In the genomic region with DNA sequence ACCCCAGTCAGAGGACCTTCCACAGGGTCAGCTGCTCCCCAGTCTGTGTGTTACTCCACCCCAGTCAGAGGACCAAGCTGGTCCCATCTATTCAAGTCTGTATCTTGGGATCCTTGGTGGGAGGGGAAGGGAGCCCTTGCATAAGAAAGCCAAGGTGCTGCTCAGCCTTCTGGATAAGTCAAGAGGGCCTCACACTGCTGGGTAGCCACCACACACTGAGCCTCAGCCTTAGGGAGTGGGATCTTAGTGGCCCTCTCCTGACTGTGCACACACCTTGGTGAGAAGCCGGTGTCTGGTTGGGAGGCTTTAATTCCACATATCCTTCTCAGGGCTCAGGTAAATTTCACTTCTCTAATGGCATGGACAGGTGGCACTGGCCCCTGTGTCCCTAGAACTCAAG, we compare ENCODE assay signal across 19 mouse cellular contexts. TPM values are rescaled to one million over a fixed set of nuclear protein-coding genes. Genes with fewer than 3 reads are reported as not detected.
DNase-seq lines count a peak whose midpoint lies in the region; ATAC-seq and TF ChIP-seq lines count a peak whose summit lies in the region.
"Had no signal": no experiment of that assay in that cellular context is flagged by ENCODE, and none has a peak within 500 bp of the region (broad histone marks: within the 10 kb centered on the region; RNA-seq: fewer than 3 reads in every experiment).

No protein-coding gene starts in this region.

- no peak overlapping the region for H3K4me2 ChIP-seq in limb, embryonic 11.5 days (ENCODE audit: low read depth, severe bottlenecking)
- no peak overlapping the region for H3K4me2 ChIP-seq in stomach, embryonic 15.5 days
- H3K4me2 ChIP-seq in stomach, postnatal 0 days (replicated peaks; ENCODE audit: low read depth): no peak overlapping the region
- H3K4me2 ChIP-seq: embryonic facial prominence, embryonic 13.5 days; kidney, embryonic 15.5 days; lung, embryonic 14.5 days; midbrain, embryonic 15.5 days had no signal

- TF ChIP-seq EP300 in stomach, postnatal 0 days (optimal IDR thresholded peaks at IDR 0.05): no peak

- DNase-seq in heart, embryonic 10.5 days (ENCODE audit: low spot score): no peak
- DNase-seq in heart, postnatal 14 days: no peak
- no peak for DNase-seq in limb, embryonic 11.5 days (ENCODE audit: low spot score)
- no peak for DNase-seq in limb, embryonic 10.5 days (ENCODE audit: low spot score)
- no peak for DNase-seq in stomach, postnatal 0 days (ENCODE audit: low spot score)
- no peak for DNase-seq in retina, embryonic 14.5 days (ENCODE audit: low spot score)
- DNase-seq in layer of hippocampus, adult 18-20 months (ENCODE audit: low spot score in 2 of 2): no peak
- DNase-seq: adrenal gland, postnatal 25 days; cerebellum, adult 9-10 months; forebrain, postnatal 0 days; lung, embryonic 14.5 days; right cerebral cortex, postnatal 14 days; thymus, postnatal 25 days had no signal

- no peaks in the 10 kb centered on the region for H3K27me3 ChIP-seq in heart, embryonic 10.5 days (ENCODE audit: insufficient read depth, poor library complexity, severe bottlenecking)
- H3K27me3 ChIP-seq in limb, embryonic 11.5 days (ENCODE audit: control insufficient read depth, insufficient read depth, low read length): no peaks in the 10 kb centered on the region
- no peaks in the 10 kb centered on the region for H3K27me3 ChIP-seq in limb, embryonic 10.5 days (ENCODE audit: low read depth, poor library complexity, severe bottlenecking)
- no peaks in the 10 kb centered on the region for H3K27me3 ChIP-seq in stomach, embryonic 15.5 days (replicated peaks)
- no peaks in the 10 kb centered on the region for H3K27me3 ChIP-seq in stomach, postnatal 0 days (ENCODE audit: control insufficient read depth, insufficient read depth, low read length)
- H3K27me3 ChIP-seq: embryonic facial prominence, embryonic 13.5 days; kidney, embryonic 15.5 days; midbrain, embryonic 15.5 days; Patski had no signal

- H3K9ac ChIP-seq in limb, embryonic 11.5 days (ENCODE audit: low read length): no peak overlapping the region
- H3K9ac ChIP-seq in stomach, embryonic 15.5 days: no peak overlapping the region
- no peak overlapping the region for H3K9ac ChIP-seq in stomach, postnatal 0 days (ENCODE audit: low read length)
- H3K9ac ChIP-seq: embryonic facial prominence, embryonic 13.5 days; forebrain, postnatal 0 days; kidney, embryonic 15.5 days; lung, embryonic 14.5 days; midbrain, embryonic 15.5 days had no signal

- H3K9me3 ChIP-seq in heart, embryonic 10.5 days: no peaks in the 10 kb centered on the region
- no peaks in the 10 kb centered on the region for H3K9me3 ChIP-seq in limb, embryonic 11.5 days (ENCODE audit: control insufficient read depth, low read length)
- no peaks in the 10 kb centered on the region for H3K9me3 ChIP-seq in limb, embryonic 10.5 days (replicated peaks)
- no peaks in the 10 kb centered on the region for H3K9me3 ChIP-seq in stomach, embryonic 15.5 days
- H3K9me3 ChIP-seq in stomach, postnatal 0 days (ENCODE audit: control insufficient read depth, low read length): no peaks in the 10 kb centered on the region
- H3K9me3 ChIP-seq: embryonic facial prominence, embryonic 13.5 days; hindbrain, embryonic 10.5 days; kidney, embryonic 15.5 days; midbrain, embryonic 15.5 days had no signal

- H3K4me1 ChIP-seq in heart, embryonic 10.5 days: peaks cover 79% of the 10 kb centered on the region
- peaks cover 23% of the 10 kb centered on the region for H3K4me1 ChIP-seq in limb, embryonic 11.5 days (ENCODE audit: control insufficient read depth, insufficient read depth, low read length)
- peaks cover 52% of the 10 kb centered on the region for H3K4me1 ChIP-seq in limb, embryonic 10.5 days
- H3K4me1 ChIP-seq in stomach, embryonic 15.5 days: peaks cover 30% of the 10 kb centered on the region
- H3K4me1 ChIP-seq in stomach, postnatal 0 days (replicated peaks; ENCODE audit: control insufficient read depth, insufficient read depth): peaks cover 9% of the 10 kb centered on the region; the same call in 1 of the 2 replicates

- no peak for TF ChIP-seq CTCF in stomach, postnatal 0 days (IDR thresholded peaks at IDR 0.05; ENCODE audit: low read depth)

- peak overlapping the region; percentile 13; the same call in 1 of the 2 replicates for H3K27ac ChIP-seq in heart, embryonic 10.5 days
- 0 out of 2 replicates have a peak overlapping the region, but pooled peaks have one; percentile 33 for H3K27ac ChIP-seq in limb, embryonic 11.5 days (replicated peaks; ENCODE audit: low read depth, low read length)
- H3K27ac ChIP-seq in limb, embryonic 10.5 days: no peak overlapping the region
- H3K27ac ChIP-seq in stomach, embryonic 15.5 days: peak overlapping the region; percentile 11; the same call in 1 of the 2 replicates
- no peak overlapping the region for H3K27ac ChIP-seq in stomach, postnatal 0 days (replicated peaks)
- H3K27ac ChIP-seq: midbrain, embryonic 15.5 days had no signal

- intact Hi-C loops in heart, postnatal 14 days (cut with DNase I): no loop called here

- no peak overlapping the region for H3K4me3 ChIP-seq in heart, embryonic 10.5 days
- H3K4me3 ChIP-seq in limb, embryonic 11.5 days (ENCODE audit: low read depth, low read length): no peak overlapping the region
- no peak overlapping the region for H3K4me3 ChIP-seq in limb, embryonic 10.5 days
- no peak overlapping the region for H3K4me3 ChIP-seq in stomach, embryonic 15.5 days (replicated peaks)
- no peak overlapping the region for H3K4me3 ChIP-seq in stomach, postnatal 0 days (ENCODE audit: low read depth, low read length)
- H3K4me3 ChIP-seq: embryonic facial prominence, embryonic 13.5 days; hindbrain, embryonic 10.5 days; kidney, embryonic 15.5 days; midbrain, embryonic 15.5 days had no signal

- WGBS in heart, embryonic 10.5 days: 83% methylated on average over 1 of the region's 1 CpGs
- WGBS in limb, embryonic 11.5 days: 100% methylated on average over 1 of the region's 1 CpGs
- WGBS in limb, embryonic 10.5 days: 96% methylated on average over 1 of the region's 1 CpGs
- 81% methylated on average over 1 of the region's 1 CpGs for WGBS in stomach, embryonic 15.5 days
- WGBS in stomach, postnatal 0 days: 100% methylated on average over 1 of the region's 1 CpGs

- ATAC-seq in limb, embryonic 11.5 days (ENCODE audit: insufficient number of reproducible peaks, low FRiP score, low TSS enrichment, low read depth): no peak
- ATAC-seq in stomach, embryonic 15.5 days (ENCODE audit: insufficient read depth, low FRiP score, low read depth): no peak
- no peak for ATAC-seq in stomach, postnatal 0 days (ENCODE audit: low FRiP score, low TSS enrichment)
- ATAC-seq: forebrain, postnatal 0 days; midbrain, embryonic 15.5 days; Patski had no signal

- peaks cover 60% of the 10 kb centered on the region for H3K36me3 ChIP-seq in heart, embryonic 10.5 days
- H3K36me3 ChIP-seq in limb, embryonic 11.5 days (ENCODE audit: control insufficient read depth, insufficient read depth, low read length): peaks cover 24% of the 10 kb centered on the region
- peaks cover 63% of the 10 kb centered on the region for H3K36me3 ChIP-seq in limb, embryonic 10.5 days
- H3K36me3 ChIP-seq in stomach, embryonic 15.5 days: peaks cover 20% of the 10 kb centered on the region; the same call in 1 of the 2 replicates
- H3K36me3 ChIP-seq in stomach, postnatal 0 days (ENCODE audit: control insufficient read depth, insufficient read depth, low read length): peaks cover 17% of the 10 kb centered on the region

RNA-seq across cellular contexts. Expression of a gene that starts 7.7 kb away (rescaled TPM):
- polyA plus RNA-seq in heart, embryonic 10.5 days (2016; fragmentation: Nextera tagmentation; extraction: Ambion mirVana): 75.1 and 88.2 TPM in 2 replicates
- total RNA-seq in heart, postnatal 14 days (2021): 10 to 100 TPM; 92.3 to 93.0 TPM
- polyA plus RNA-seq in limb, embryonic 11.5 days (2014; fragmentation: Nextera tagmentation; extraction: Ambion mirVana): 78.3 and 82.7 TPM in 2 replicates
- polyA plus RNA-seq in limb, embryonic 10.5 days (2016; fragmentation: Nextera tagmentation; extraction: Ambion mirVana): 77.7 and 81.9 TPM in 2 replicates
- 30.9 and 33.2 TPM in 2 replicates for polyA plus RNA-seq in stomach, embryonic 15.5 days (2015; fragmentation: Nextera tagmentation; extraction: Ambion mirVana)
- polyA plus RNA-seq in stomach, postnatal 0 days (2015; fragmentation: Nextera tagmentation; extraction: Ambion mirVana): 26.1 and 30.6 TPM in 2 replicates
- total RNA-seq in layer of hippocampus, adult 18-20 months (2021): 10 to 100 TPM; 40.5 to 42.5 TPM

RNA-seq across cellular contexts. Expression of a gene that starts 59.1 kb away (rescaled TPM):
- polyA plus RNA-seq in heart, embryonic 10.5 days (2016; fragmentation: Nextera tagmentation; extraction: Ambion mirVana): 209 and 212 TPM in 2 replicates
- total RNA-seq in heart, postnatal 14 days (2021): 10 to 100 TPM; 72.7 to 86.1 TPM
- 125 and 151 TPM in 2 replicates for polyA plus RNA-seq in limb, embryonic 11.5 days (2014; fragmentation: Nextera tagmentation; extraction: Ambion mirVana)
- polyA plus RNA-seq in limb, embryonic 10.5 days (2016; fragmentation: Nextera tagmentation; extraction: Ambion mirVana): 344 and 367 TPM in 2 replicates
- polyA plus RNA-seq in stomach, embryonic 15.5 days (2015; fragmentation: Nextera tagmentation; extraction: Ambion mirVana): 159 and 180 TPM in 2 replicates
- 60.4 and 67.2 TPM in 2 replicates for polyA plus RNA-seq in stomach, postnatal 0 days (2015; fragmentation: Nextera tagmentation; extraction: Ambion mirVana)
- 10 to 100 TPM; 88.3 to 89.6 TPM for total RNA-seq in layer of hippocampus, adult 18-20 months (2021)

Comparison
In these comparisons a context has a peak if more than half of its experiments do, and no peak if none do; other contexts are left out.
1. H3K27ac ChIP-seq: peak in heart, embryonic 10.5 days (single experiment), limb, embryonic 11.5 days (single experiment) and stomach, embryonic 15.5 days (single experiment); none in limb, embryonic 10.5 days (single experiment) and stomach, postnatal 0 days (single experiment).